ENCODE assay signal across 9 mouse cellular contexts in genomic region chr9:57641022-57641421, GRCm38 (mm10). TPM values are rescaled to one million over a fixed set of nuclear protein-coding genes. Genes with fewer than 3 reads are reported as not detected.
DNase-seq lines count a peak whose midpoint lies in the region; ATAC-seq and TF ChIP-seq lines count a peak whose summit lies in the region.
"Had no signal": no experiment of that assay in that cellular context is flagged by ENCODE, and none has a peak within 500 bp of the region (broad histone marks: within the 10 kb centered on the region; RNA-seq: fewer than 3 reads in every experiment).

No protein-coding gene starts in this region.

- H3K4me1 ChIP-seq in megakaryocyte, embryonic 14.5 days, result peaks cover 86% of the 10 kb centered on the region
- peaks cover 77% of the 10 kb centered on the region for H3K4me1 ChIP-seq in intestine, embryonic 15.5 days (replicated peaks)
- peaks cover 62% of the 10 kb centered on the region for H3K4me1 ChIP-seq in olfactory bulb, adult 2 months (ENCODE audit: control insufficient read depth, insufficient read depth, low read length)

- no peak for TF ChIP-seq CTCF in gastrocnemius, adult 2 months (IDR thresholded peaks at IDR 0.05)
- TF ChIP-seq CTCF in olfactory bulb, adult 2 months (IDR thresholded peaks at IDR 0.05; ENCODE audit: insufficient read depth, low read depth, low read length), result no peak

- H3K9ac ChIP-seq in intestine, embryonic 15.5 days, result 0 out of 2 replicates have a peak overlapping the region, but pooled peaks have one; percentile 14

- H3K4me3 ChIP-seq in gastrocnemius, adult 2 months, result peak overlapping the region; percentile 52
- peak overlapping the region; percentile 98 for H3K4me3 ChIP-seq in megakaryocyte, embryonic 14.5 days (replicated peaks)
- H3K4me3 ChIP-seq in intestine, embryonic 15.5 days (replicated peaks), result peak overlapping the region; percentile 31; the same call in 1 of the 2 replicates
- H3K4me3 ChIP-seq in olfactory bulb, adult 2 months (ENCODE audit: insufficient read depth, low read depth, low read length), result no peak overlapping the region

- no peak for TF ChIP-seq POLR2A in olfactory bulb, adult 2 months (IDR thresholded peaks at IDR 0.05; ENCODE audit: insufficient read depth, low read depth, low read length)

- peak overlapping the region; percentile 66 for H3K4me2 ChIP-seq in intestine, embryonic 15.5 days (replicated peaks)

- H3K27ac ChIP-seq in gastrocnemius, adult 2 months, result peak overlapping the region; percentile 77
- H3K27ac ChIP-seq in intestine, embryonic 15.5 days, result peak overlapping the region; percentile 89
- peak overlapping the region; percentile 87 for H3K27ac ChIP-seq in olfactory bulb, adult 2 months (ENCODE audit: insufficient read depth, low read depth, low read length)

- H3K27me3 ChIP-seq in megakaryocyte, embryonic 14.5 days (replicated peaks), result no peaks in the 10 kb centered on the region
- H3K27me3 ChIP-seq in intestine, embryonic 15.5 days (replicated peaks), result no peaks in the 10 kb centered on the region

- H3K9me3 ChIP-seq in megakaryocyte, embryonic 14.5 days, result no peaks in the 10 kb centered on the region
- no peaks in the 10 kb centered on the region for H3K9me3 ChIP-seq in intestine, embryonic 15.5 days

- intact Hi-C loops in gastrocnemius, adult 2 months (cut with DNase I), result no loop called here
- intact Hi-C loops in gastrocnemius, postnatal 14 days (cut with DNase I; ENCODE audit: low total_unique reads), result loop anchor here (5.0 kb wide), 1 partner anchor 49 kb away; no protein-coding TSS in a partner anchor

- H3K36me3 ChIP-seq in megakaryocyte, embryonic 14.5 days (replicated peaks; ENCODE audit: low read length), result peaks cover 58% of the 10 kb centered on the region
- no peaks in the 10 kb centered on the region for H3K36me3 ChIP-seq in intestine, embryonic 15.5 days

- peak; percentile 50 for DNase-seq in gastrocnemius, adult 2 months
- DNase-seq in gastrocnemius, postnatal 14 days, result no peak
- DNase-seq in retina, postnatal 1 day, result no peak
- no peak for DNase-seq in embryo, embryonic 9.5 days (ENCODE audit: extremely low spot score)

- 80% methylated on average over 1 of the region's 1 CpGs for WGBS in intestine, embryonic 15.5 days
- WGBS in olfactory bulb, adult 2 months, result 8% methylated on average over 1 of the region's 1 CpGs

- no peak for ATAC-seq in megakaryocyte, adult 5-6 weeks (ENCODE audit: poor library complexity, severe bottlenecking)
- ATAC-seq in intestine, embryonic 15.5 days, result no peak

RNA-seq across cellular contexts. Expression of gene Csk, which starts 12.4 kb away (rescaled TPM):
- 10 to 100 TPM in 1 of 2 experiments, 1 to 10 TPM in 1; 7.1 to 14.0 TPM for total RNA-seq in gastrocnemius, adult 2 months (2021)
- 10 to 100 TPM; 14.5 to 19.3 TPM for total RNA-seq in gastrocnemius, postnatal 14 days (2021)
- polyA plus RNA-seq in megakaryocyte, embryonic 14.5 days (2012; ENCODE audit: insufficient read depth, low replicate concordance), result 400 and 436 TPM in 2 replicates
- 88.6 and 96.7 TPM in 2 replicates for total RNA-seq in megakaryocyte, adult 5-6 weeks (2015)
- total RNA-seq in megakaryocyte, adult 5-6 weeks (2017), result 230 and 282 TPM in 2 replicates
- 29.0 and 31.4 TPM in 2 replicates for polyA plus RNA-seq in intestine, embryonic 15.5 days (2015; fragmentation: Nextera tagmentation; extraction: Ambion mirVana)
- not detected in 2 replicates for polyA plus RNA-seq in olfactory bulb, adult 2 months (2012; ENCODE audit: insufficient read depth, insufficient read length, low replicate concordance, missing spikeins)

RNA-seq across cellular contexts. Expression of gene Lman1l, which starts 20.4 kb away (rescaled TPM):
- total RNA-seq in gastrocnemius, adult 2 months (2021), result not detected
- not detected for total RNA-seq in gastrocnemius, postnatal 14 days (2021)
- not detected in 2 replicates for polyA plus RNA-seq in megakaryocyte, embryonic 14.5 days (2012; ENCODE audit: insufficient read depth, low replicate concordance)
- total RNA-seq in megakaryocyte, adult 5-6 weeks (2015), result not detected in 2 replicates
- not detected in 2 replicates for total RNA-seq in megakaryocyte, adult 5-6 weeks (2017)
- not detected in 2 replicates for polyA plus RNA-seq in intestine, embryonic 15.5 days (2015; fragmentation: Nextera tagmentation; extraction: Ambion mirVana)
- polyA plus RNA-seq in olfactory bulb, adult 2 months (2012; ENCODE audit: insufficient read depth, insufficient read length, low replicate concordance, missing spikeins), result not detected in 2 replicates

RNA-seq across cellular contexts. Expression of gene Cplx3, which starts 34.9 kb away (rescaled TPM):
- total RNA-seq in gastrocnemius, adult 2 months (2021), result not detected
- not detected for total RNA-seq in gastrocnemius, postnatal 14 days (2021)
- polyA plus RNA-seq in megakaryocyte, embryonic 14.5 days (2012; ENCODE audit: insufficient read depth, low replicate concordance), result 1.1 TPM in 1 of 2 replicates, not detected in the other
- not detected in 2 replicates for total RNA-seq in megakaryocyte, adult 5-6 weeks (2015)
- not detected in 2 replicates for total RNA-seq in megakaryocyte, adult 5-6 weeks (2017)
- not detected in 2 replicates for polyA plus RNA-seq in intestine, embryonic 15.5 days (2015; fragmentation: Nextera tagmentation; extraction: Ambion mirVana)
- polyA plus RNA-seq in olfactory bulb, adult 2 months (2012; ENCODE audit: insufficient read depth, insufficient read length, low replicate concordance, missing spikeins), result not detected in 2 replicates
- total RNA-seq: neutrophil, adult 5-6 weeks had no signal

RNA-seq across cellular contexts. Expression of gene Cyp1a2, which starts 42.5 kb away (rescaled TPM):
- total RNA-seq in gastrocnemius, adult 2 months (2021), result not detected
- not detected for total RNA-seq in gastrocnemius, postnatal 14 days (2021)
- polyA plus RNA-seq in megakaryocyte, embryonic 14.5 days (2012; ENCODE audit: insufficient read depth, low replicate concordance), result not detected in 2 replicates
- total RNA-seq in megakaryocyte, adult 5-6 weeks (2015), result not detected in 2 replicates
- not detected in 2 replicates for total RNA-seq in megakaryocyte, adult 5-6 weeks (2017)
- polyA plus RNA-seq in intestine, embryonic 15.5 days (2015; fragmentation: Nextera tagmentation; extraction: Ambion mirVana), result not detected in 2 replicates
- polyA plus RNA-seq in olfactory bulb, adult 2 months (2012; ENCODE audit: insufficient read depth, insufficient read length, low replicate concordance, missing spikeins), result not detected in 2 replicates
- total RNA-seq: neutrophil, adult 5-6 weeks had no signal

RNA-seq across cellular contexts. Expression of gene Cyp1a1, which starts 46.7 kb away (rescaled TPM):
- under 1 TPM; 0.36 to 0.53 TPM for total RNA-seq in gastrocnemius, adult 2 months (2021)
- total RNA-seq in gastrocnemius, postnatal 14 days (2021), result under 1 TPM; 0.16 to 0.37 TPM
- polyA plus RNA-seq in megakaryocyte, embryonic 14.5 days (2012; ENCODE audit: insufficient read depth, low replicate concordance), result 1.0 TPM in 1 of 2 replicates, not detected in the other
- total RNA-seq in megakaryocyte, adult 5-6 weeks (2015), result not detected in 2 replicates
- not detected in 2 replicates for total RNA-seq in megakaryocyte, adult 5-6 weeks (2017)
- not detected in 2 replicates for polyA plus RNA-seq in intestine, embryonic 15.5 days (2015; fragmentation: Nextera tagmentation; extraction: Ambion mirVana)
- not detected in 2 replicates for polyA plus RNA-seq in olfactory bulb, adult 2 months (2012; ENCODE audit: insufficient read depth, insufficient read length, low replicate concordance, missing spikeins)
- total RNA-seq: neutrophil, adult 5-6 weeks had no signal

Comparison
In these comparisons a context has a peak if more than half of its experiments do, and no peak if none do; other contexts are left out.
1. RNA of gene Csk, which starts 12.4 kb away (total RNA-seq): 88.6 to 282 TPM in megakaryocyte, adult 5-6 weeks; 14.5 to 19.3 TPM in gastrocnemius, postnatal 14 days and 7.1 to 14.0 TPM in gastrocnemius, adult 2 months; every median in the first group is over 4 times any median in the second.
2. Peak in every context shown above with its lines, with median percentiles within 50 percentile points of each other: H3K27ac ChIP-seq.